Mouse (Mus musculus) myocyte (in vitro differentiated cells): Measurements from ENCODE around the gene Dolpp1.

Source experiments
- CEBPB ChIP-seq: IDR thresholded peaks from 2 replicates; pipeline ENCODE4 v1.6.1; 2011; ENCODE audit warnings: mild to moderate bottlenecking, moderate library complexity; ENCODE audit not compliant: poor library complexity, insufficient read depth, severe bottlenecking
- E2F4 ChIP-seq: IDR thresholded peaks from one replicate; pipeline ENCODE4 v1.6.1; 2011; ENCODE audit warnings: mild to moderate bottlenecking, control low read depth, moderate library complexity; ENCODE audit not compliant: insufficient read depth
- MAX ChIP-seq: IDR thresholded peaks from one replicate; pipeline ENCODE4 v1.6.1; 2011; ENCODE audit warnings: low read depth, mild to moderate bottlenecking, control low read depth
- MYOD1 ChIP-seq, 3 experiments: IDR thresholded peaks; one replicate each; pipeline ENCODE4 v1.6.1; 2011; ENCODE audit warnings: control low read depth in 2 of 3, low read depth in 2 of 3, mild to moderate bottlenecking in 2 of 3, moderate library complexity in 1 of 3; ENCODE audit not compliant: insufficient read length in 2 of 3, control insufficient read depth in 1 of 3
- MYOG ChIP-seq, 3 experiments: IDR thresholded peaks; one replicate each; pipeline ENCODE4 v1.6.1; 2011; ENCODE audit warnings: control low read depth in 2 of 3, low read depth in 2 of 3, mild to moderate bottlenecking in 2 of 3; ENCODE audit not compliant: insufficient read length in 2 of 3, control insufficient read depth in 1 of 3, insufficient read depth in 1 of 3
- POLR2A ChIP-seq: IDR thresholded peaks from one replicate; pipeline ENCODE4 v1.6.1; 2011; ENCODE audit warnings: low read depth, mild to moderate bottlenecking, control low read depth, moderate library complexity; ENCODE audit not compliant: insufficient read length
- SRF ChIP-seq: IDR thresholded peaks from one replicate; pipeline ENCODE4 v1.6.1; 2011; ENCODE audit warnings: low read depth; ENCODE audit not compliant: control insufficient read depth, insufficient read length
- TCF12 ChIP-seq: IDR thresholded peaks from one replicate; pipeline ENCODE4 v1.6.1; 2011; ENCODE audit warnings: mild to moderate bottlenecking, control low read depth; ENCODE audit not compliant: poor library complexity, insufficient read depth, severe bottlenecking
- TCF3 ChIP-seq: IDR thresholded peaks from one replicate; pipeline ENCODE4 v1.6.1; 2011; ENCODE audit warnings: low read depth, control low read depth; ENCODE audit not compliant: insufficient read length
- USF1 ChIP-seq: IDR thresholded peaks from one replicate; pipeline ENCODE4 v1.6.1; 2011; ENCODE audit warnings: low read depth, mild to moderate bottlenecking, control low read depth, moderate library complexity

GRCm38 (mm10) chr2:30419112-30419511 is 27.1 kb downstream of the Dolpp1 start:
- no peak for TF ChIP-seq MYOG (IDR thresholded peaks at IDR 0.05; ENCODE audit: control insufficient read depth in 1 of 3, insufficient read depth in 1 of 3, insufficient read length in 2 of 3, low read depth in 2 of 3)
- no peak for TF ChIP-seq MAX
- no peak for TF ChIP-seq E2F4
- TF ChIP-seq POLR2A: no peak
- no peak for TF ChIP-seq CEBPB
- TF ChIP-seq USF1: no peak
- TF ChIP-seq TCF12: no peak
- no peak for TF ChIP-seq MYOD1 (IDR thresholded peaks at IDR 0.05; ENCODE audit: control insufficient read depth in 1 of 3, insufficient read length in 2 of 3, low read depth in 2 of 3)
- no peak for TF ChIP-seq SRF
- TF ChIP-seq TCF3: no peak
